Mouse (Mus musculus) heart, adult 18-20 months (tissue): ENCODE results near the gene Pfkfb2. TPM values are rescaled to one million over a fixed set of nuclear protein-coding genes. Genes with fewer than 3 reads are reported as not detected.

ENCODE experiments used
- DNase-seq, 2 experiments: peaks; one replicate each; pipeline ENCODE4 v3.0.0; 2021 to 2022; ENCODE audit warnings: mixed read lengths in 1 of 2
- long read RNA-seq, 2 experiments: library from polyadenylated mRNA; stranded (forward); transcript quantifications; one replicate each; pipeline ENCODE4 v2.0.0; 2021
- total RNA-seq, 2 experiments: library from RNA; stranded (reverse); gene quantifications; 2 replicates each; pipeline ENCODE4 v1.2.3; 2021

The Pfkfb2 gene
- 10 to 100 TPM; 79.7 to 83.4 TPM for total RNA-seq
- long read RNA-seq, experiment 1, partial matches to known transcripts = 2 of 35 reads
- long read RNA-seq, experiment 1, other reads (novel, unspliced or antisense) = 31 of 35 reads
- long read RNA-seq, experiment 2, partial matches to known transcripts = 3 of 15 reads
- long read RNA-seq, experiment 2, other reads (novel, unspliced or antisense) = 12 of 15 reads

DNA sequence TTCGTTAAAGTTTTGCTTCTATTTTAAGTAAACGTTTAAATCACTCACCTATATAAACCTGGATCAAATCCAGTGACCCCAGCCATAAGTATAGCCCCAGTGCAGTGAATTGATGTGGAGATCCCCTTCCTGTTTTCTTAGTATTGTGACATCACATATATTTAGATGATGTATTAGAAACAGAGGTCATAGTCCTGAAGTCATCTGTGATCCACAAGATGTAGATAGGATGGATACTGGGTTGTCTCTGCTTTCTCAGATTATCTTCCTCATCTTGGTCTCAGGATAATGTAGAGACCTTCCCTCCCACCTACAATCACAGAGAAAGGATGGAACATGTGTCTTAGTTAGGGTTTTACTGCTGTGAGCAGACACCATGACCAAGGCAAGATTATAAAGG, at the start of gene Pfkfb2:
Gene Pfkfb2 (minus strand): TSS at position 101 of the 400 bp plus-strand sequence.
- no peak for DNase-seq

- DNase-seq = no peak
These were observed 47.6 kb upstream of the Pfkfb2 start for GRCm38 (mm10) chr1:130776645-130777044.

GRCm38 (mm10) chr1:130775691-130776331, 46.8 kb upstream of the Pfkfb2 start:
- DNase-seq = no peak

- no peak for DNase-seq
These were observed 46.2 kb upstream of the Pfkfb2 start for GRCm38 (mm10) chr1:130775234-130775633.

DNA sequence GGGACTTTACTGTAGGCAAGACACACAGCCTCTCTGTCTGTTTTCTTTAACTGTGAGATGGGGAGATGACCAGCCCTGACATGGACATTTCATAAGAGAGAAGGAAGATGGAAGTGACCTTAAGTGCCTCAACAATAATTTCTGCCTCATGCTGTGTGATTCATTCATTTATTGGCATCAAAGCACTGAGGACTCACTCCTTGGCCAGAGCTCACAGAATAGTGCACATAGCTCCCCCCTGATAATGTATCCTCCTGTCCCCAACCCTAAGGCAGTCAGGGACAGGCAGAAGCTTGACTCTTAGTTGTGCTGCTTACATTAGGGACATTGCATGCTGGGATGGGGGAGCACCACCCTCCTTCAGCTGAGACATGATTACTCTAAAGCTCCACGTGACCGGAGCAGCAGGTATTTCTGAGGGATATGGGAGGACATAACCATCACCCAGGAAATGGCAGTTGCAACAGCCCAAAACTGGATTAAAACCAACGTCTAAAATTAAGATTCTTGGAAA, 42.0 kb upstream of the Pfkfb2 start:
- DNase-seq = no peak

DNA sequence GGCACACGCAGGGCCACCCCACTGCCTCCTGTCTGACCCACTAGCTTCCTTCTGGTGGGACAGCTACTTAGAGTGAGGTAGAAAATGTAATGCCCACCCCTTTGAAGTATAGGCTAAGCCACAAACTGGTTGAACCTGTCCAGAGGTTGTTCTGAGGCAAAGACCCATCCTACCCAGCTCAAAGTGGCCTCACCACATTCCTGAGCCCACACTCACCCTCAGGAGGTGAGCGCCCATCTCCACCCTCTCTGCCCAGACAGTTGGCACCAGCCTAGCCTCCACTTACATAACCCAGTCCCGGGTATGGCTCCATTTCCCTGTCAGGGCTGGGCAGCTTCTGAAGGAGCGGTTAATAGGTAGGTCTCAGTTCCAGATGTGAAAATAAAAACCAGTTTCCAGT, 41.4 kb upstream of the Pfkfb2 start:
- DNase-seq = no peak

- DNase-seq = no peak
These were observed 40.9 kb upstream of the Pfkfb2 start for GRCm38 (mm10) chr1:130769925-130770324.

GRCm38 (mm10) chr1:130767066-130767465, 38.0 kb upstream of the Pfkfb2 start:
- DNase-seq = no peak

DNA sequence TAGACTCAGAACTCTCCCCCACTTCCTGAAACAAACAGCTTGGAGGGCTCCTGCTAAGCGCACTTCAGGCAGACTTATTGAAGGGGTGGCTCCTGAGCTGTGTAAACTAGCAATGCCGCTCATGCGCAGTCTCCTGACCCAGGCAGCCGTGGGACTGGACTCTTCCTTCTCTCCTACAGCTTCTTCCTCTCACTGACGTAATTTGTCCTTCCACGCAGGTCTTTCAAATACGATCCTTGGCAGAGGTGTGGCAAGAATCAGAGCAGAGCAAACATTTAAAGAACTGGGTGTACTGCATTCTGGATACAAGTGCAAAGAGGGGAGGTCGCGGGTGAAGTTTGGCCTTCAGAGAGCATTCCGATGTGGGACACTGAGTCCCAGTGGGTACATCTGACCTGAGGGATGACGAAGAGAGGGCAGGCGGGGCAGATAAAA, 35.0 kb upstream of the Pfkfb2 start:
- no peak for DNase-seq

DNA sequence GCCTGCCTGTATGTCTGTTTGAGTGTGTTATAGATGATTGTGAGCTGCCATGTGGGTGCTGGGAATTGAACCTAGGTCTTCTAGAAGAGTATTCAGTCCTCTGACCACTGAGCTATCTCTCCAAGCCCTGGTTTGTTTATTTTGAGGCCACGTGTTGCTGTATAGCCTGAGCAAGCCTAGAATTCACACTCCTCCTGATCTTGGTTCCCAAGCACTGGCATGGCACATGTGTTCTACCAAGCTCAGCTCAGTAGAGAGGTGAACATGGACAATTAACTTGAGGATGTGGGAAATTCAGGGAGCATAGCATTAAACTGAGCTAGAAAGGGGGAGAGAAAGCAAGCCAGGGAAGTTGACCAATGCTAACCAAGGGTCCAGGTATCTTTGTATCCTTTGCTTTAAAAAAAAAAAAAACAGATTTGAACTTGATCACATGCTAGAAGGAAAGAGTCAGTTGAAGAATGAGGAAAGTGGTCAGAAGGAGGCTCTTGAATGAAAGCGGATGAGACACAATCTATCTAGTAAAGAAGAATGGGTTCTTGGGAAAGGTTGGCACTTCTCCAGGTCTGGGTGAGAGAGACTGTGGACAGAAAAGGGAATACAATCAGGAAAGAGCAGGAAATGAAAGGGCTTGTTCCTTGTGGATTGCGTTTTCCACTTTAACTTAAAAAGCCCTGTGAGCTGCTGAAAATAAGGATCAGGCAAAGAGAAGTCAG, 33.1 kb upstream of the Pfkfb2 start:
- no peak for DNase-seq

GRCm38 (mm10) chr1:130761597-130761996, 32.5 kb upstream of the Pfkfb2 start:
- no peak for DNase-seq

- no peak for DNase-seq
These were observed 30.6 kb upstream of the Pfkfb2 start for GRCm38 (mm10) chr1:130759689-130760088.

- no peak for DNase-seq
These were observed 17.8 kb upstream of the Pfkfb2 start for GRCm38 (mm10) chr1:130746819-130747218.

DNA sequence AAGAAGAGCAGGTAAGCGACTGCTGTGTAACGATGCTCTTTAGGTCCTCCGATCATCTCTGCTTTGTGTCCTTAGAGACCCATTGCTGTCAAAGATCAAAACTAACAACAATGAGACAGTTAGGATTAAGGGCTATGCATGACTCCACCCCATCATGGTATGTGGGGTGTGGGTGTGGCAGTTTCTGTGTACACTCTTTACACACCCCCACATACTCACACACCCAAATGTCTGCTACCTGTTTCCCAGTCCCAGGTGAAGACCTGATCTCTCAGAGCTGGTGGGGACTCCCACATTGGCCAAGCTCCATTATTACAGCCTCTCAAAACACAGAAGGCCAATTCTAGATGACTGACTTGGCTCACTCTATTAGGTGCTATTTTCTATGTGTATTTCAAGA, 16.5 kb upstream of the Pfkfb2 start:
- DNase-seq = no peak

GRCm38 (mm10) chr1:130744961-130745360, 15.9 kb upstream of the Pfkfb2 start:
- no peak for DNase-seq

DNA sequence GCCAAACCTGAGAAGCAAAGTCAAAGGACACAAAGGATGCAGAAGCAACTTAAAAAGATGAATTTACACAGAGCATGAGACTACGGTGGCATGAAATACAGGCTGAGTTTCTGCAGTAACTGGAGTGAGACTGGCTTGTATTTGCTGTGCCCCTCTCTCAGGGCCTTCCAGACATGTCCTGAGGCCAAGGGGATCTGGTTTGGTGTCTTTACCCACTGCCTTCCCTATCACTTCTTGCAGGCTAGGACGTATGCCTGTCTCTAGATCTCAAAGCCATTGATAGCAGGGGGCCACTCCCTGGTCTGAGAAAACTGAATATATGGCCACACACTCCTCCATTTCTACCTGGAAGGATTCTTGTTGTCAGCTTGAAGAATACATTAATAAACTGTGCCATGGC, 15.2 kb upstream of the Pfkfb2 start:
- DNase-seq = no peak

GRCm38 (mm10) chr1:130743775-130744174, 14.7 kb upstream of the Pfkfb2 start:
- no peak for DNase-seq

GRCm38 (mm10) chr1:130742201-130742600, 13.1 kb upstream of the Pfkfb2 start:
- DNase-seq = no peak

DNA sequence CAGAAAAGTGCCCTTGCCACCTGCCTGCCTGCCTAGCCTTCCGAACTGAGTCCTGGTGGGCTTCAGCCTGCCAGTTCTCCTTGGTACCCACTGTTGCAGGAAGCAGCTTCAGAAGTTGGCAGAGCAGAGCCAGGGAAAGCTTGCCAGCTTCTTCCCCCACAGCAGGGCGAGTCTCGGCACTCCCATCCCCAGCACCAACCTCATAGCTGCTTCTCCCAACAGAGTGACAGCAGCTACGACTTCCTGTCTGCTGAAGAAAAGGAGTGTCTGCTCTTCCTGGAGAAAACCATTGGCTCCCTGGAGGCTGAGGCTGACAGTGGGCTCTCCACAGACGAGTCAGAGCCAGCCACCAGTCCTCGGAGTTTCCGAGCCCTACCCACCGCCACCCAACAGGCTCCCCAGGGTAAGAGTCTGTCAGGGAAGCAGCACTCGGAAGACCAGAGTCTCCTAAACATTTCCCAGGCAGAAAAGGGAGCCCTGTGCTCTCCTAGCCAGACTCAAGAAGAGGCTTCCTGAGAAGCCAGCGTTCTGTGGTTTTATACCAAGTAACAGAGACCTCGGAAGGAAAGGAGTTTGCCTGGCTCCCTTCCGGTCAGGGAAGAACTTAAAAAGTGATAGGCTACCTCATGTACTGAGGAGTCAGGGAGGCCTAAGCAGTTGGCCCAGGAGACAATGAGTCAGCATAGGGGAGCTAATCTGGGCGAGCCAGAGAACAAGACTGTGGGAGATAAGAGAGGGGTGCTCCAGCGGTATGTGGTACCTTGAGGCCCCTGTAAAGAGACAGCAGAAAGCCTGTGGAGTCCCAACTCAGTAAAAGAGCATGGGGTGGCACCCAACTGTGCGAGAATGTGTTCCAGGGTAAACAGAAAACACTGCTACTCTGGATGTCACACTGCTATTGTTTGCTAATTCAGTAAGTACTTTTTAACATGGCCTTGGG, 12.0 kb upstream of the Pfkfb2 start:
- peak in 1 of 2 experiments; percentile 14 for DNase-seq

- peak; percentile 13 to 32 for DNase-seq
These were observed 11.2 kb upstream of the Pfkfb2 start for GRCm38 (mm10) chr1:130740227-130740648.

DNA sequence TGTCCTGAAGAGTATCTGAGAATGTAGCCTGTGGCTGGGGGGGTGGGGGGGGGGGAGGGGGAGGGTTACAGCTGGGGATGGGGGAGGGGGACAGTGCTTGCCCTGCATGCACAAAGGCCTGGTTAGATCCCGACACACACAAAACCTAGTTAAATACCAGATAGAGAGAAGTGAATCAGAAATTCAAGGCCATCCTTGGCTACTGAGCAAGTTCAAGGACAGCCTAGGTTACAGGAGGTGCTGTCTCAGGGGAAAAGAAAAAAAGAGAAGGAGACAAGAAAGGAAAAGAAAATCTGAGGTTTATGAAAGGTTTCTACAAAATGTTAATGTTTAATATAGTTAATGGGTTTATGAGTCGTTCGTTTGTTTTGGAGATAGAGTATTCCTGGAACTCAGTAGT, 10.6 kb upstream of the Pfkfb2 start:
- no peak for DNase-seq

DNA sequence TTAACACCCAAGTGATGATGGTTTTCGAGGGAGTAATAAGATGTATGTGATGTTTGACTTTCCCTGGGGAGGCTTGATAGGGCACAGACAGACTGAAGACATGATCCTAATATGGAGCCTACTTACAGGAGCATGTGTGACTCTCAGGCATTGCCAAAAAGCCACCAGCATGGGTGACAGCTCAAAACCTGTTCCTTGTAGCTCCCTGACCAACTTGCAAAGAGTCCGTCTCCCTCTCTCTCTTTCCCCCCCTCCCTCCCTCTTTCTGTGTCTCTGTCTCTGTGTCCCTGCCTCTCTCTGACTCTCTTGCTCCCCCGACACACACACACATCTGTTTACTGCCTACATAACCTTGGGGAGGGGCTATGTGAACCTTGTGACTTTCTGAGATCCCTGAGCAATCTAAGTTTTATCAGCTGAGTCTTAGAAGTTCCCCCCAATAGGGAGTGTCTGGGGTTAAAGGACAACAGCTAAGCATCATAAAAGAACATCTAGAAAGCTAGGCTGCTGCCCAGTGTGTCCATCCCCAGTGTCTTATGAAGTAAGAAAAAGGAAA, 9.6 kb upstream of the Pfkfb2 start:
- DNase-seq = no peak
